Mouse (Mus musculus) yolk sac, embryonic 10.5 days (tissue): ENCODE measurements around the gene Anxa9.
"Not testable (repeated sequence)": the region's sequence is repeated elsewhere in the genome, so short reads cannot be mapped to it uniquely, and the experiment has no call there.

Experiments
- DNase-seq: peaks from one replicate; pipeline ENCODE4 v3.0.0-alpha.2; 2017; ENCODE audit warnings: low spot score

Anxa9 gene

GRCm38 (mm10) chr3:95307100-95307499 lies at the start of gene Anxa9:
Anxa9 (minus strand) TSS chr3:95307176.
- DNase-seq = no peak

- not testable (repeated sequence) for DNase-seq
Observed at GRCm38 (mm10) chr3:95355911-95356544, 49.1 kb upstream of the Anxa9 start.

- DNase-seq = peak; percentile 9
Observed at GRCm38 (mm10) chr3:95349491-95349890, 42.5 kb upstream of the Anxa9 start.

- not testable (repeated sequence) for DNase-seq
Observed at GRCm38 (mm10) chr3:95348343-95348742, 41.4 kb upstream of the Anxa9 start.

- DNase-seq = no peak
Observed at GRCm38 (mm10) chr3:95346454-95346853, 39.5 kb upstream of the Anxa9 start.

GRCm38 (mm10) chr3:95343356-95344000 lies 36.5 kb upstream of the Anxa9 start:
- not testable (repeated sequence) for DNase-seq

GRCm38 (mm10) chr3:95338251-95338650 lies 31.3 kb upstream of the Anxa9 start:
- DNase-seq = no peak

GRCm38 (mm10) chr3:95337345-95337744 lies 30.4 kb upstream of the Anxa9 start:
- no peak for DNase-seq

GRCm38 (mm10) chr3:95331528-95331927 lies 24.6 kb upstream of the Anxa9 start:
- no peak for DNase-seq

GRCm38 (mm10) chr3:95328803-95329404 lies 21.9 kb upstream of the Anxa9 start:
- no peak for DNase-seq

GRCm38 (mm10) chr3:95324454-95325144 lies 17.6 kb upstream of the Anxa9 start:
- no peak for DNase-seq

- no peak for DNase-seq
Observed at GRCm38 (mm10) chr3:95323429-95323828, 16.5 kb upstream of the Anxa9 start.

GRCm38 (mm10) chr3:95319701-95320625 lies 13.0 kb upstream of the Anxa9 start:
- no peak for DNase-seq

- DNase-seq = no peak
Observed at GRCm38 (mm10) chr3:95319110-95319509, 12.1 kb upstream of the Anxa9 start.

GRCm38 (mm10) chr3:95318548-95318947 lies 11.6 kb upstream of the Anxa9 start:
- DNase-seq = peak; percentile 90

- DNase-seq = peak; percentile 87
Observed at GRCm38 (mm10) chr3:95317414-95318080, 10.6 kb upstream of the Anxa9 start.

- DNase-seq = no peak
Observed at GRCm38 (mm10) chr3:95315844-95316550, 9.0 kb upstream of the Anxa9 start.

GRCm38 (mm10) chr3:95315094-95315843 lies 8.3 kb upstream of the Anxa9 start:
- peak; percentile 93 for DNase-seq

GRCm38 (mm10) chr3:95314486-95315093 lies 7.6 kb upstream of the Anxa9 start, which contains the start of gene Cers2:
Cers2 (plus strand) TSS chr3:95314791.
- no peak for DNase-seq
